Mouse (Mus musculus) embryonic fibroblast, embryonic 13.5 days (primary cell): ENCODE measurements around the gene Srsf1. TPM values are rescaled to one million over a fixed set of nuclear protein-coding genes. Genes with fewer than 3 reads are reported as not detected.
A peak's percentile ranks its signal among the peaks of the same experiment; 100 is the strongest.

ENCODE experiments used
- H3K27ac ChIP-seq: 2 replicates; pipeline ENCODE4 v1.5.1; 2012; ENCODE audit warnings: low read length, control low read depth, inconsistent platforms; ENCODE audit not compliant: insufficient read depth
- H3K4me1 ChIP-seq: 2 replicates; pipeline ENCODE4 v1.6.1; 2011; ENCODE audit warnings: low read length; ENCODE audit not compliant: control insufficient read depth, insufficient read depth
- H3K4me3 ChIP-seq: 2 replicates; pipeline ENCODE4 v1.5.1; 2011; ENCODE audit warnings: mild to moderate bottlenecking, control low read depth, low read length; ENCODE audit not compliant: insufficient read depth
- CTCF ChIP-seq: IDR thresholded peaks from 2 replicates; pipeline ENCODE4 v1.5.1; 2011; ENCODE audit warnings: mild to moderate bottlenecking, control low read depth, low read length, moderate library complexity, borderline replicate concordance; ENCODE audit not compliant: insufficient read depth
- POLR2A ChIP-seq: IDR thresholded peaks from 2 replicates; pipeline ENCODE4 v1.6.1; 2011; ENCODE audit warnings: low read depth, mild to moderate bottlenecking, control low read depth, low read length, moderate library complexity
- polyA plus RNA-seq: library from polyadenylated mRNA; stranded (reverse); fragments of >200 nt; gene quantifications from 2 replicates; pipeline ENCODE4 v1.2.4, GENCODE M21; 2011; ENCODE audit warnings: low read depth; ENCODE audit not compliant: missing spikeins, insufficient read length

Srsf1 gene
- polyA plus RNA-seq, 1 experiment = 361 TPM

GRCm38 (mm10) chr11:88053821-88054220 is 6.6 kb downstream of the Srsf1 start:
- no peak overlapping the region for H3K27ac ChIP-seq
- no peaks in the 10 kb centered on the region for H3K4me1 ChIP-seq
- H3K4me3 ChIP-seq = no peak overlapping the region
- no peak for TF ChIP-seq CTCF
- TF ChIP-seq POLR2A = no peak

DNA sequence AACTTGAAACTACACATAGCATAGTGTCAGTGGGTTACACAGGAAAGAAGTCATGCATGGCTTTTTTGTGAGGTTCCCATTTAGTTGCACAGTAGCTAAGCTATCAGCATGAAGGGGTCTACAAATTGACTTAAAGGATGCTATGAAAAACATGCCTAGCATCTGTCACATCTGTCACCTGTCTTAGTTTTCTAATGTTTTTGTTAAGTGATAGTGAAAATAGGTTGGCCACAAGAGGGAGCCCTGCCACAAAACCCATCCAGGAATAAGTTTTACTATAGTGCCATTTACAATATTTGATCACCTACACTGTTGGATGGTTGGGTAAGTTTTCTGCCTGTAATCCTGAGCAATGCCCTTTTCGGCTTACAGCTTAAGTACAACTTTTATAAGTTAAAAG is 7.4 kb downstream of the Srsf1 start:
- TF ChIP-seq CTCF (no peak), POLR2A (no peak)
- Histone ChIP-seq H3K27ac (no peak overlapping the region), H3K4me3 (no peak overlapping the region), H3K4me1 (no peaks in the 10 kb centered on the region)

DNA sequence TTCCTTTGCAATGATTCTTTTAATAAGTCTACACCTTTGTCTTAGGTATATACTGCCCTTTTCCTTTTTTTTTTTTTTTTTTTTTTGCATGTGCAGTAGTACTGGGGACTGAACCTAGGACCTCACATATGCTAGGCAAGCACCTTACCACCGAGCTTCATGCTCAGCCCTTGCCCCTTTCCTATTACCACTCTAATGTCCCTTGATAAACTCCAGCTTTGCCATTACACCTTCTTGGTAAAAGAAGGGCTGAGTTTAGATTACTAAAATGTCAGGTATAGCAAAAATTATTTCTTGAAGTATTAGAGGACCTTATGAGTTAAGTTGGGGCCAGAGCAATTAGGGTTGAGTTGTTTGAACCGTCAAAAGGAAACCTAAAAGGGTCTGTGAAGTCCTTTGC is 8.6 kb downstream of the Srsf1 start:
- H3K27ac ChIP-seq = no peak overlapping the region
- TF ChIP-seq POLR2A (no peak), CTCF (no peak)

GRCm38 (mm10) chr11:88057788-88058187 is 10.6 kb downstream of the Srsf1 start:
- TF ChIP-seq POLR2A (no peak), CTCF (no peak)
- no peak overlapping the region for H3K27ac ChIP-seq

More for the DNA sequence above, 8.6 kb downstream of the Srsf1 start:
- no peaks in the 10 kb centered on the region for H3K4me1 ChIP-seq
- H3K4me3 ChIP-seq = no peak overlapping the region

GRCm38 (mm10) chr11:88059141-88059540 is 12.0 kb downstream of the Srsf1 start:
- H3K4me3 ChIP-seq = no peak overlapping the region

More at GRCm38 (mm10) chr11:88057788-88058187, 10.6 kb downstream of the Srsf1 start:
- Histone ChIP-seq H3K4me1 (no peaks in the 10 kb centered on the region), H3K4me3 (no peak overlapping the region)

GRCm38 (mm10) chr11:88061892-88062625 is 14.9 kb downstream of the Srsf1 start:
- TF ChIP-seq POLR2A (no peak), CTCF (no peak)
- no peak overlapping the region for H3K4me3 ChIP-seq
- H3K4me1 ChIP-seq = no peaks in the 10 kb centered on the region
- H3K27ac ChIP-seq = no peak overlapping the region

More at GRCm38 (mm10) chr11:88059141-88059540, 12.0 kb downstream of the Srsf1 start:
- TF ChIP-seq CTCF = peak; percentile 37; the same call in 1 of the 2 replicates
- TF ChIP-seq POLR2A = no peak
- Histone ChIP-seq H3K27ac (no peak overlapping the region), H3K4me1 (no peaks in the 10 kb centered on the region)

DNA sequence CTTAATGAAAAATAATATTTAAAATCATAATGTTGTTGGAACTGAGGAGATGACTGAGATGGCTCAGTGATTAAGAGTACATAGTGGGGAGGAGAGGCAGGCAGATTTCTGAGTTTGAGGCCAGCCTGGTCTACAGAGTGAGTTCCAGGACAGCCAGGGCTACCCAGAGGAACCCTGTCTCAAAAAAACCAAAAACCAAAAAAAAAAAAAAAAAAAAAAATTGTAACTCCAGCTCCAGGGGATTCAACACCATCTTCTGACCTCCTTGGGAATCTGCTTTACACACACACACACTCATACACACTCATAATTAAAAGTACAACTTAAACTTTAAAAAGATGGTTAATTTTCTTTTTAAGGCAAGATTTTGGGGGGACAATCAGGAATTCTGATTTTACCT is 18.6 kb downstream of the Srsf1 start:
- TF ChIP-seq CTCF = no peak
- TF ChIP-seq POLR2A = no peak
- Histone ChIP-seq H3K4me3 (no peak overlapping the region), H3K4me1 (peaks cover 5% of the 10 kb centered on the region; the same call in 1 of the 2 replicates), H3K27ac (no peak overlapping the region)

- TF ChIP-seq CTCF = no peak
- TF ChIP-seq POLR2A = no peak
- Histone ChIP-seq H3K4me1 (peaks cover 13% of the 10 kb centered on the region), H3K27ac (peak overlapping the region; percentile 76), H3K4me3 (peak overlapping the region; percentile 66)
These were observed 20.0 kb downstream of the Srsf1 start for GRCm38 (mm10) chr11:88067191-88067585.

GRCm38 (mm10) chr11:88067586-88068410 is 20.6 kb downstream of the Srsf1 start, which contains the start of gene Vezf1:
TSS of gene Vezf1 (plus strand) at chr11:88068279.
- peak within 1 kb of the TSS; percentile 99 for H3K4me3 ChIP-seq
- TF ChIP-seq POLR2A (peak; percentile 82), CTCF (no peak)
- H3K27ac ChIP-seq = peak within 1 kb of the TSS; percentile 84
- H3K4me1 ChIP-seq = peaks cover 13% of the 10 kb centered on the region
